In genomic region chr2:77944860-77945595, GRCm38 (mm10) we compare ENCODE assay signal across 8 mouse cellular contexts. TPM values are rescaled to one million over a fixed set of nuclear protein-coding genes. Genes with fewer than 3 reads are reported as not detected.
DNase-seq lines count a peak whose midpoint lies in the region; ATAC-seq lines count a peak whose summit lies in the region.

No protein-coding gene starts in this region.

- intact Hi-C loops in heart, postnatal 10 days (cut with DNase I), result no loop called here

- no peaks in the 10 kb centered on the region for H3K27me3 ChIP-seq in heart, embryonic 11.5 days (ENCODE audit: control insufficient read depth, insufficient read depth, low read length)
- no peaks in the 10 kb centered on the region for H3K27me3 ChIP-seq in hindbrain, embryonic 14.5 days (ENCODE audit: control insufficient read depth, insufficient read depth, low read length)
- no peaks in the 10 kb centered on the region for H3K27me3 ChIP-seq in midbrain, embryonic 14.5 days (ENCODE audit: control insufficient read depth, insufficient read depth, low read length)

- peak overlapping the region; percentile 87 for H3K4me3 ChIP-seq in heart, embryonic 11.5 days (ENCODE audit: low read depth, low read length)
- peak overlapping the region; percentile 80 for H3K4me3 ChIP-seq in hindbrain, embryonic 14.5 days (replicated peaks; ENCODE audit: low read length)
- peak overlapping the region; percentile 56 for H3K4me3 ChIP-seq in midbrain, embryonic 14.5 days (replicated peaks; ENCODE audit: low read depth, low read length)

- 39% methylated on average over 8 of the region's 8 CpGs for WGBS in heart, embryonic 11.5 days (ENCODE audit: insufficient replicate concordance)
- 45% methylated on average over 8 of the region's 8 CpGs for WGBS in hindbrain, embryonic 14.5 days
- 49% methylated on average over 8 of the region's 8 CpGs for WGBS in midbrain, embryonic 14.5 days

- H3K4me1 ChIP-seq in heart, embryonic 11.5 days (ENCODE audit: control insufficient read depth, insufficient read depth, low read length), result peaks cover 6% of the 10 kb centered on the region
- H3K4me1 ChIP-seq in hindbrain, embryonic 14.5 days (replicated peaks; ENCODE audit: control insufficient read depth, insufficient read depth, low read length), result peaks cover 9% of the 10 kb centered on the region
- peaks cover 5% of the 10 kb centered on the region; the same call in 1 of the 2 replicates for H3K4me1 ChIP-seq in midbrain, embryonic 14.5 days (ENCODE audit: control insufficient read depth, insufficient read depth, low read length)

- DNase-seq in heart, postnatal 10 days, result no peak
- DNase-seq in adipocyte (ENCODE audit: low spot score), result peak; percentile 95
- DNase-seq in hindbrain, embryonic 14.5 days (ENCODE audit: low spot score), result no peak
- DNase-seq in midbrain, embryonic 14.5 days, result no peak
- DNase-seq in right cerebral cortex, postnatal 25 days, result no peak
- DNase-seq in kidney, postnatal 25 days, result no peak
- DNase-seq in layer of hippocampus, adult 9-11 months, result no peak

- no peaks in the 10 kb centered on the region for H3K9me3 ChIP-seq in heart, embryonic 11.5 days (replicated peaks; ENCODE audit: control insufficient read depth, low read length)
- no peaks in the 10 kb centered on the region for H3K9me3 ChIP-seq in hindbrain, embryonic 14.5 days (ENCODE audit: control insufficient read depth, low read length)
- no peaks in the 10 kb centered on the region for H3K9me3 ChIP-seq in midbrain, embryonic 14.5 days (ENCODE audit: control insufficient read depth, low read length)

- ATAC-seq in heart, embryonic 11.5 days (replicated peaks; ENCODE audit: insufficient number of reproducible peaks, low FRiP score, low TSS enrichment), result no peak
- no peak for ATAC-seq in hindbrain, embryonic 14.5 days (ENCODE audit: low FRiP score)
- ATAC-seq in midbrain, embryonic 14.5 days (ENCODE audit: low FRiP score, low TSS enrichment), result no peak

- H3K4me2 ChIP-seq in heart, embryonic 11.5 days, result peak overlapping the region; percentile 88
- H3K4me2 ChIP-seq in hindbrain, embryonic 14.5 days (replicated peaks), result peak overlapping the region; percentile 72
- H3K4me2 ChIP-seq in midbrain, embryonic 14.5 days (ENCODE audit: low read length), result peak overlapping the region; percentile 73

- H3K27ac ChIP-seq in heart, embryonic 11.5 days (ENCODE audit: low read depth, low read length), result no peak overlapping the region
- H3K27ac ChIP-seq in hindbrain, embryonic 14.5 days, result no peak overlapping the region
- H3K27ac ChIP-seq in midbrain, embryonic 14.5 days (replicated peaks; ENCODE audit: low read depth, low read length), result no peak overlapping the region

- H3K9ac ChIP-seq in heart, embryonic 11.5 days (ENCODE audit: low read depth, low read length), result peak overlapping the region; percentile 86
- peak overlapping the region; percentile 82 for H3K9ac ChIP-seq in hindbrain, embryonic 14.5 days
- peak overlapping the region; percentile 84 for H3K9ac ChIP-seq in midbrain, embryonic 14.5 days (replicated peaks; ENCODE audit: low read length)

- H3K36me3 ChIP-seq in heart, embryonic 11.5 days (ENCODE audit: control insufficient read depth, insufficient read depth, low read length), result no peaks in the 10 kb centered on the region
- 0 out of 2 replicates have a peak, but pooled peaks cover 3% of the 10 kb centered on the region for H3K36me3 ChIP-seq in hindbrain, embryonic 14.5 days (replicated peaks; ENCODE audit: control insufficient read depth, insufficient read depth)
- H3K36me3 ChIP-seq in midbrain, embryonic 14.5 days (ENCODE audit: control insufficient read depth, insufficient read depth, low read length), result no peaks in the 10 kb centered on the region

RNA-seq across cellular contexts. Expression of gene Cwc22, which starts 1.1 kb away (rescaled TPM):
- 22.2 and 23.8 TPM in 2 replicates for polyA plus RNA-seq in heart, embryonic 11.5 days (2014; fragmentation: Nextera tagmentation; extraction: Ambion mirVana)
- 10 to 100 TPM; 18.2 to 21.4 TPM for total RNA-seq in heart, postnatal 10 days (2021)
- polyA plus RNA-seq in hindbrain, embryonic 14.5 days (2014; fragmentation: Nextera tagmentation; extraction: Ambion mirVana), result 19.8 and 24.5 TPM in 2 replicates
- polyA plus RNA-seq in midbrain, embryonic 14.5 days (2014; fragmentation: Nextera tagmentation; extraction: Ambion mirVana), result 18.5 and 26.6 TPM in 2 replicates
